Mouse (Mus musculus) hindbrain, embryonic 13.5 days (tissue): ENCODE results near the gene Gucd1. TPM values are rescaled to one million over a fixed set of nuclear protein-coding genes. Genes with fewer than 3 reads are reported as not detected.

Experiments used
- ATAC-seq: fragments of 200-750 bp; cut with Nextera tagmentation; 2 replicates; pipeline ENCODE4 v1.8.0; 2017; ENCODE audit warnings: moderate TSS enrichment; ENCODE audit not compliant: low FRiP score
- H3K27ac ChIP-seq: fragments of 300-500 bp; sonication (generic); 2 replicates; pipeline ENCODE4 v1.5.1; 2015; ENCODE audit warnings: inconsistent platforms, mild to moderate bottlenecking, moderate library complexity
- H3K27me3 ChIP-seq: fragments of 300-500 bp; sonication (generic); 2 replicates; pipeline ENCODE4 v1.6.1; 2015; ENCODE audit warnings: mild to moderate bottlenecking, inconsistent platforms
- H3K36me3 ChIP-seq: fragments of 300-500 bp; sonication (generic); 2 replicates; pipeline ENCODE4 v1.6.1; 2015; ENCODE audit warnings: mild to moderate bottlenecking, inconsistent platforms
- H3K4me1 ChIP-seq: fragments of 300-500 bp; sonication (generic); replicated peaks from 2 replicates; pipeline ENCODE4 v1.6.1; 2015; ENCODE audit warnings: inconsistent platforms
- H3K4me2 ChIP-seq: fragments of 300-500 bp; sonication (generic); 2 replicates; pipeline ENCODE4 v1.6.1; 2015; ENCODE audit warnings: inconsistent platforms, mild to moderate bottlenecking, moderate library complexity
- H3K4me3 ChIP-seq: fragments of 300-500 bp; sonication (generic); 2 replicates; pipeline ENCODE4 v1.5.1; 2015; ENCODE audit warnings: mild to moderate bottlenecking, inconsistent platforms
- H3K9ac ChIP-seq: fragments of 300-500 bp; sonication (generic); 2 replicates; pipeline ENCODE4 v1.6.1; 2015; ENCODE audit warnings: mild to moderate bottlenecking, inconsistent platforms
- H3K9me3 ChIP-seq: fragments of 300-500 bp; sonication (generic); 2 replicates; pipeline ENCODE4 v1.6.1; 2016; ENCODE audit warnings: inconsistent platforms
- WGBS: fragments of 180-500 bp; shearing (Covaris S2); methylation state at CpG from one replicate; pipeline ENCODE4 v1.1.7; 2015; 5-methylcytosine and 5-hydroxymethylcytosine counted together
- polyA plus RNA-seq: library from polyadenylated mRNA; unstranded; fragments of >200 nt; fragmentation: Nextera tagmentation; extraction: Ambion mirVana; gene quantifications from 2 replicates; pipeline ENCODE4 v1.2.1, GENCODE M21; 2015

Gucd1 gene
- polyA plus RNA-seq, 1 experiment from 2014 or later, result 22.9 TPM

DNA sequence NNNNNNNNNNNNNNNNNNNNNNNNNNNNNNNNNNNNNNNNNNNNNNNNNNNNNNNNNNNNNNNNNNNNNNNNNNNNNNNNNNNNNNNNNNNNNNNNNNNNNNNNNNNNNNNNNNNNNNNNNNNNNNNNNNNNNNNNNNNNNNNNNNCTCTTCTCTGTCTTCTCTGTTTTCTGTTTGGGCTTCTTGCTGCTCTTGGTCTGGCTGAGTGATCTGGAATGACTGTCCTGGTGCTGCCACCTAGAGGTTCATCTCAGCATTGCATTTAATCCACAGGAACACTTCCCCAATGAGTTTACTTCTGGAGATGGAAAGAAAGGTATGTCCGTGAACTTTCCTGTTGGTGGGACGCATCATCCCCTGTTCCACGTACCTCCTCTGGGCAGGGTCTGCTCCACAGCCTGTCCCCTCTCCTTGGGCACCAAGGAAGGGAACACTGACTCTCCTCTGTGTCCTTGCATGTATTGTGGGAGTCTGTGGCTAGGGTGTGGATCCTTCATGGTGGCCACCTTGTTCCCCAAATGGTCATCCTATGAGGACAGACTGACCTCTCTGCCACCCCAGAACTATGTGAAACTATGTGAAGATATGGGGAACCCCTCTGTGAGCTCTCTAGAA, 81.1 kb downstream of the Gucd1 start:
- no peak overlapping the region for H3K27ac ChIP-seq
- H3K27me3 ChIP-seq, result 0 out of 2 replicates have a peak, but pooled peaks cover 7% of the 10 kb centered on the region
- H3K4me2 ChIP-seq, result no peak overlapping the region
- no peak for ATAC-seq
- no peaks in the 10 kb centered on the region for H3K36me3 ChIP-seq
- H3K9ac ChIP-seq, result no peak overlapping the region
- 27% methylated on average over 3 of the region's 3 CpGs for WGBS
- H3K9me3 ChIP-seq, result no peaks in the 10 kb centered on the region
- H3K4me1 ChIP-seq, result peaks cover 14% of the 10 kb centered on the region
- H3K4me3 ChIP-seq, result no peak overlapping the region

DNA sequence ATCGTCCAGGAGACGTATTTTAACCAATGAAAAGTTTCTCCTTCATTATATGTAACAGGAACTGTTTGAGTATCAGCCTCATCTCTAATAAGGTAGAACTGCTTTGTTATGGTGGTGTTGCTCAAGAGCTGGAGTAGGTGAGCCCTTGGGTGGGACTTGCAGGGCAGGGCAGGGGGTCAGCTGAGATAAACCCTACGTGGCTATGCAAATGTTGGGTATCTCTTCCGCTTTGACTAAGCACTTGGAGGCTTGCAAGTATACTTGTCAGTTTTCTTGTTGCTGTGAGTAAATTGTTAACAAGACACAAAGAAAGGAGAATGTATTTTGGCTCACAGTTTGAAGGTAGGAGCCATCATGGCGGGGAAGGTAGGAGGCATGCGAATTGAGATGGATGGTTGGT, 87.1 kb downstream of the Gucd1 start:
- H3K36me3 ChIP-seq, result no peaks in the 10 kb centered on the region
- no peak overlapping the region for H3K4me3 ChIP-seq
- ATAC-seq, result no peak
- 92% methylated on average over 6 of the region's 6 CpGs for WGBS
- no peak overlapping the region for H3K4me2 ChIP-seq
- H3K27me3 ChIP-seq, result no peaks in the 10 kb centered on the region
- no peaks in the 10 kb centered on the region for H3K9me3 ChIP-seq
- H3K9ac ChIP-seq, result no peak overlapping the region
- no peaks in the 10 kb centered on the region for H3K4me1 ChIP-seq
- no peak overlapping the region for H3K27ac ChIP-seq

DNA sequence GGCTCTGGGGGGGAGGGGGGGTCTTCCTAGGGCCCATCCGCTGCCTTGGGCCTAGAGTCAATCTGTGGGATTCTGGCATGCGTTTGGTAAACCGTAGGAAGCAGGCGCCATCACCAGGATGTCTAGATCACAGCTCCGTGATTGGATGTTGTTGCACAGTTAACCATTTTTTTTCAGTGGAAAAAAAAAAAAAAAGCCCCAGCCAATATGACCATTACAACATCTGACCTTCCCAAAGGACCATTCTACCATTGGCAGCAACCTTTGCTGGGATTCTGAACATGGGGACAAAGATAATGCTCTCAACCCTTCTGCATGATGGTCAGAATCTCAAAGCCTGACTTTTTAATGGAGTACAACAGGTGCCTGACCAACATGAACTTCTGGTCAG, 87.6 kb downstream of the Gucd1 start:
- H3K9ac ChIP-seq, result no peak overlapping the region
- H3K27me3 ChIP-seq, result no peaks in the 10 kb centered on the region
- no peak overlapping the region for H3K4me2 ChIP-seq
- H3K27ac ChIP-seq, result no peak overlapping the region
- no peaks in the 10 kb centered on the region for H3K36me3 ChIP-seq
- no peaks in the 10 kb centered on the region for H3K4me1 ChIP-seq
- no peak overlapping the region for H3K4me3 ChIP-seq
- ATAC-seq, result no peak
- WGBS, result 97% methylated on average over 5 of the region's 5 CpGs
- H3K9me3 ChIP-seq, result no peaks in the 10 kb centered on the region

DNA sequence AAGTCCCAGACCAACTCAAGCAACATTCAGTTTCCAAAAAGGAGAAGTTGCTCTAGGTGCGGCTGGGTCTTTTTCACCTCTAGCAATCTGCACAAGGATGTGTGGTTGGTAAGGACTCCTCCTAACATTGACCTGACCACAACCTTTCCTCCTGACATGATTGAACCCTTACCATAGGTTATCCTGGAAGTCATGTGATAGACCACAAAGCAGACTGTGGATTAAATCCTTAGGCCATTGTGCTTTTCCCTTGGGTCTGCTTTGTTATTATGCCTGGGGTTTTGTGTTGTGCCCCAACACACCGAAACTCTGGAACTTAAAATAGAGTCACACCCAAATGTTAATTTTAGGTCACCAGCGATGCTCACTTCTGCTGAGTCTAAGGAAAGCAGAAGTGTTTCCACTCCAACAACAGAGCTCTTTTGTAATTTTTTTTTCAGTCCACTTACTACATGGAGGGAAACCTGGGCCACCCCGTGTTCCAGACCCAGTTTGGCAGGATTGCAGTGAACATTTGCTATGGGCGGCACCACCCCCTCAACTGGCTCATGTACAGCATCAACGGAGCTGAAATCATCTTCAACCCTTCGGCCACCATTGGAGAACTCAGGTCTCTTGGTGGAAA, 88.1 kb downstream of the Gucd1 start:
- H3K4me1 ChIP-seq, result no peaks in the 10 kb centered on the region
- H3K36me3 ChIP-seq, result no peaks in the 10 kb centered on the region
- no peaks in the 10 kb centered on the region for H3K27me3 ChIP-seq
- 90% methylated on average over 7 of the region's 7 CpGs for WGBS
- ATAC-seq, result no peak
- no peaks in the 10 kb centered on the region for H3K9me3 ChIP-seq
- no peak overlapping the region for H3K4me2 ChIP-seq
- no peak overlapping the region for H3K27ac ChIP-seq
- H3K4me3 ChIP-seq, result no peak overlapping the region
- no peak overlapping the region for H3K9ac ChIP-seq

DNA sequence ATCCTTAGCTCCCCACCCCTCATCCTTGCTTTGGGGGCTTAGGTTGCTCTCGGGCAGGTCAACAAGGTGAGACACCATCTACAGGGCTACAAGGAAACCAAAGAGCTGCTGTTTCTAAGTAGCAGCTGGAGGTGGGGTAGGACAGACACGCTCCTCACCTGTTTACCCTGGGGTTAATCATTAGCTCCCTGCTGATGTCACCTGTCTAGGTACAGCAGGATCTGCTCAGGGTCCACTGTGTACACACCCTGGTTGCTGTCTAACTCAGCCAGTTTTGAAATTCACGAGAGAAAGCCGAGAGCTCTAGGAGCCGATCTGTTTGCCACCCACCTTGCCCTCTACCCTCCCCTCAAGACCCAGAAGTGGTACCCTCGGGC, 88.8 kb downstream of the Gucd1 start:
- H3K9me3 ChIP-seq, result no peaks in the 10 kb centered on the region
- no peaks in the 10 kb centered on the region for H3K4me1 ChIP-seq
- no peaks in the 10 kb centered on the region for H3K36me3 ChIP-seq
- no peak overlapping the region for H3K27ac ChIP-seq
- no peak for ATAC-seq
- H3K9ac ChIP-seq, result no peak overlapping the region
- no peak overlapping the region for H3K4me3 ChIP-seq
- no peak overlapping the region for H3K4me2 ChIP-seq
- 87% methylated on average over 6 of the region's 6 CpGs for WGBS
- no peaks in the 10 kb centered on the region for H3K27me3 ChIP-seq

DNA sequence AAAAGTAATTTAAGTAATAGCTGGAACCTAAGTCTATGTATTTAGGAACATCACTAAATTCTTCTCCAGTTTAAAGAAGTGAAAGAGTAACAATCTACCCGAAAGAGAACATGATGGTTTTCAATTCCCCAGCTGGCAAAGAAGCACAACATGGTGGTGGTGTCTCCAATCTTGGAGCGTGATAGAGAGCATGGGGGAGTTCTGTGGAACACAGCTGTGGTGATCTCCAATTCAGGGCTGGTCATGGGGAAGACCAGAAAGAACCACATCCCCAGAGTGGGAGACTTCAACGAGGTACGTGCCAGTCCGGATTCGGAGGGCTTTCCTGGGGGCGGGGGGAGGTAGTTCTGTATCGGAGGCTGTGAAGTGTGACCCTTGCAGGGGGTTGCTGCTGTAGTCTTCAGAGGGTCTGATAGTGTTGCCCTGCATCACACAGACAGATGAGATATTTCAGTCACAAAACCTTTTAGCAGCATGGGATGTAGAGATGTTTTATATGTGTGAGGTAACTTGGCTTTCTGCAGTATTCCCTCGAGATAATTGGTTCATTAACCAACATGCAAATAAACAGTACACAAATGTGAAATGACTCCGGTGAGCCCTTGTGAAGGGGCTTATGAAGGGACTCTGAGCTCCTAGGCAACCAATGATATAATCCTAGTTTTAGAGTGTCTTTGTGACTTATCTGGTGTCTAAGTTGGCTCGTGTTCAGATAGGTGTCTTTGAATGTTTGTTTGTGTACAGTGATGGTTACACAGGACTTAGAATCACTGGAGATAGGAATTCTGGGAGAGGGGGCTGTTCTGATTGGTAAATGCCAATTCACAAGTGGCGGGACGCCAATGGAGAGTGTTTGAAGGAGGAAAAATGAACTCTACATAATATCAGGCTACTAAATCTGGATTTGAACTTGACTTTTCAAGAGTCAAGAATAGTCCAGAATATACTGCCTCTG, 89.4 kb downstream of the Gucd1 start:
- Histone ChIP-seq H3K9me3 (no peaks in the 10 kb centered on the region; the same call in 1 of the 2 replicates), H3K27ac (no peak overlapping the region), H3K4me3 (no peak overlapping the region), H3K27me3 (no peaks in the 10 kb centered on the region), H3K36me3 (no peaks in the 10 kb centered on the region), H3K4me2 (no peak overlapping the region), H3K9ac (no peak overlapping the region), H3K4me1 (no peaks in the 10 kb centered on the region)
- no peak for ATAC-seq
- 83% methylated on average over 13 of the region's 13 CpGs for WGBS

DNA sequence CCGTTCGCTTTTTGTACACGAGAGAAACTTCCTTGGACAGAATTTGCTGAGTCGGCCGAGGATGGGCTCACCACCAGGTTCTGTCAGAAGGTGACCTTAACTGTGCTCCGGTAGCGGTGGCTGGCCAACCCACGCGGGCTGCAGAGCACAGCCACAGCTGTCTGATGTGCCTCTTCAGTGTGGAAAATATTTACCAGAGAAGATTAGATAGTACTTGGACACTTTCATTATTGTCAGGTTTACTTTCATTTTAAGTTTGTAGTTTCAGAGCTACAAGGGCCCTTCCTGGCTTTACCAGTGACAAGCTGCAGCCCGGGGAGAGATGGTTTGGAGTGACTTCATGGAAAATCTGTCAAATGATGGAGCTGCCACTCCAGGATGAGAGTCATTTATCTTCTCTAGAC, 93.3 kb downstream of the Gucd1 start:
- Histone ChIP-seq H3K9me3 (no peaks in the 10 kb centered on the region; the same call in 1 of the 2 replicates), H3K36me3 (no peaks in the 10 kb centered on the region), H3K4me2 (no peak overlapping the region), H3K9ac (no peak overlapping the region), H3K27me3 (no peaks in the 10 kb centered on the region), H3K27ac (no peak overlapping the region), H3K4me1 (no peaks in the 10 kb centered on the region), H3K4me3 (no peak overlapping the region)
- no peak for ATAC-seq
- 91% methylated on average over 10 of the region's 10 CpGs for WGBS

DNA sequence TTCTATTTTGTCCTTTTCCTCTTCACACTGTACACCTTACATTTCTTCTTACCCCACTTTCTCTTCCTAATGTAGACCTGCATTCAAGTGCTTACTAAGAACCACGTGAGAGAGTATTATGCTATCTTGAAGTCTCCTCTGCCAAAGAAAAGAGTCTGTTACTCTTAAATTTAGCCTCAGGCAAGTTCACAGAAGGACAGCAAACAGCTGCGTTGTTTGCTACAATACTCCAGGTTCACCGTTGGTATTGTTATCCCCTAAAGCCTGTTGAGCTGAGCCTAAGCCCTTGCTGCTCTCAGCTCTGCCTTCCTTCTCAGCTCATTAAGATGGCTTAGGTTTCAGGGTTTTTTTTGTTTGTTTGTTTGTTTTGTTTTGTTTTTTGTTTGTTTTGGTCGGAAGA, 99.0 kb downstream of the Gucd1 start:
- Histone ChIP-seq H3K27ac (no peak overlapping the region), H3K36me3 (no peaks in the 10 kb centered on the region), H3K9ac (no peak overlapping the region), H3K9me3 (no peaks in the 10 kb centered on the region; the same call in 1 of the 2 replicates), H3K27me3 (no peaks in the 10 kb centered on the region), H3K4me2 (no peak overlapping the region), H3K4me3 (no peak overlapping the region), H3K4me1 (no peaks in the 10 kb centered on the region)
- ATAC-seq, result no peak
- WGBS, result 76% methylated on average over 4 of the region's 4 CpGs

DNA sequence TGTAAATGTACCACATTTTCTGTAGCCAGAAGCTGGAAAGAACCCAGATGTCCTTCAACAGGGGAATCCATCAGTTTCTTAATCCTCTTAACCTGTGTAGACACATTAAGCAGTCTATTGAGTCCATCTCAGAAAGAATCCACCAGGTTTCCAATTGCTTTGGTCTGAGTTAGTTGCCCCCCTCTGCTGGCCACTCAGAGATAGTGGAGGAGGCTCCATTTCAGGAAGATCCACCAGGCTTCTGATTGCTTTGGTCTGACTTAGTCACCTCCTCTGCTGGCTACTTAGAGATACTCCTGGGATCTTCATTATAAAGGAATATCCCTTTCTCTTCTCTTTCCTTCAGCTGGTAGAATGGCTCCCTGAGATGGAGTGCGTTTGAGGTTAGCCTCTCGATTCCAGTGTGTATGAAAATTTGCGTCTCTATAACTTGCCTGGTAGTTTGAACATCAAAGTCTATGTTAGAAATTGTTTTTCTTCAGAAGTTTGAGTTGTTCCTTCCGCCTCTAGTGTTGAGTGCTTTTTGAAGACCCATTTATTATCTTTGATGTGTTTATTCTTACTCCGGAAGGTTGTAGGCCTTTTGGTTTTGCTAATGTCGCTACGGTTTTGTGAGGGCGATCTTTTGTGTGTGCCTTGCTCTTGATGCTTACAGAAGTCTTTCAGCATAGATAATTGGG, 100.3 kb downstream of the Gucd1 start:
- no peaks in the 10 kb centered on the region; the same call in 1 of the 2 replicates for H3K4me1 ChIP-seq
- H3K27me3 ChIP-seq, result no peaks in the 10 kb centered on the region
- ATAC-seq, result no peak
- H3K9ac ChIP-seq, result no peak overlapping the region
- no peaks in the 10 kb centered on the region for H3K36me3 ChIP-seq
- no peaks in the 10 kb centered on the region for H3K9me3 ChIP-seq
- H3K27ac ChIP-seq, result no peak overlapping the region
- H3K4me3 ChIP-seq, result no peak overlapping the region
- H3K4me2 ChIP-seq, result no peak overlapping the region
- 92% methylated on average over 8 of the region's 8 CpGs for WGBS

DNA sequence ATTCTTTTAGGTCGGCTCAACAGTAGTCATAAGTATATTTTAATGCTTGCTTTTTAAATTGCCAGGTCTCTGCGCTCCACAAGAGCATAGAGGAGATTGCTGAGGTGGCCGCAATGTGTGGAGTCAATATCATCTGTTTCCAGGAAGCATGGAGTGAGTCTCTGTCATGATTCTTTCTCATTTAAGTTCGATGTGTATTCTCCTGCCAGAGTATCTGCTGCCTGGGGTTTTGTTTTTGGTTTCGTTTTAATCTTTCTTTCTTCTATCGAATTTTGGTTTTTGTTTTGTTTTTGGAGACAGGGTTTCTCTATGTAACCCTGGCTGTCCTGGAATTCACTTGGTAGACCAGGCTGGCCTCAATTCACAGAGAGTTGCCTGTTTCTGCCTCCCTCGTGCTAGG, 102.8 kb downstream of the Gucd1 start:
- 90% methylated on average over 7 of the region's 7 CpGs for WGBS
- Histone ChIP-seq H3K9ac (no peak overlapping the region), H3K4me2 (no peak overlapping the region), H3K4me3 (no peak overlapping the region), H3K9me3 (no peaks in the 10 kb centered on the region), H3K36me3 (no peaks in the 10 kb centered on the region), H3K27me3 (no peaks in the 10 kb centered on the region), H3K27ac (no peak overlapping the region), H3K4me1 (peaks cover 8% of the 10 kb centered on the region)
- no peak for ATAC-seq

DNA sequence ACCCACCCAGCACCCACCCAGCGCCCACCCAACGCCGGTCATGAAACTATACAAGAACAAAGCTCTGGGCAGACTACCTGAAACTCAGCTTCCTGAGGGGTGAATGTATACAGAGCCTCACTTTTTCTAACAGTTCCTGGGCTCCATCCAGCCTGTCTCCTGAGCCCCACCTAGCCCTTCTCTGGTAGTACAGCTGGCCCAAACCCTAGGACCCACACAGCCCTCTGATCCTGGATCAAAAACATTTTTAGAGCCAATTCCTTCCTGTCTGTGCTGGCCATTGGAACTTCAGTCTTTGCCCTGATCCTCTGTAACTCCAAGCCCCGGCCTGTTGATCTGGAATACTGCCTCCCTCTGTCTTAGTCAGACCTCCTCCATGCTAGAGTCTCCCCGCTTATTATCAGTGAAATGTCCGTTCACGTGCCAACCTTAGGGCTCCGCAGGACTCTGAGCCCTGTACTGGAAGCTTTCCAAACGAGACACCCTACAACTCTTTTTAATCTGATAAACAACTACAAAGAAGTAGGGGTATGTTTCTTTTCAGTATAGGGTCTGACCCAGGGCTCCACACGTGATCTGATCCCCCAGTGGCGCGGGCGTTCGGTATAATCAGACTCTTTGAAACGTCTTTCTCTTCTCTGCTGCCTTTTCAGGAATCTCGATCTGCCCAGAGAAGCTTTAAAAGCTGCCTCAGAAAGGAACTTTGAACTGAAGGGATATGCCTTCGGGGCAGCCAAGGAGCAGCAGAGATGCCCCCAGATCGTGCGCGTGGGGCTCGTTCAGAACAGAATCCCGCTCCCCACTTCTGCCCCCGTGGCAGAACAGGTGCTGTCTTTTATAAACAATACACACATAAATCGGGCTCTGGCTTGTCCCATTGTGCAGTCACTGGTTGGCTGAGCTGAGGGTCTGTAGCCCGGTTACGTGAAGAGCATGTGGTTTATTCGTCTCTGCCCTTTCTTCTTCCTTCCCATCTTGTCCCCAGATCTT, 105.4 kb downstream of the Gucd1 start:
- Histone ChIP-seq H3K4me2 (0 out of 2 replicates have a peak overlapping the region, but pooled peaks have one; percentile 17), H3K36me3 (no peaks in the 10 kb centered on the region), H3K9me3 (no peaks in the 10 kb centered on the region), H3K9ac (peak overlapping the region; percentile 43; the same call in 1 of the 2 replicates), H3K4me1 (peaks cover 8% of the 10 kb centered on the region), H3K27ac (no peak overlapping the region), H3K4me3 (no peak overlapping the region), H3K27me3 (no peaks in the 10 kb centered on the region)
- ATAC-seq, result no peak
- 64% methylated on average over 27 of the region's 27 CpGs for WGBS
